Mouse (Mus musculus) kidney, embryonic 15.5 days (tissue): ENCODE data around the gene Nmrk1. TPM values are rescaled to one million over a fixed set of nuclear protein-coding genes. Genes with fewer than 3 reads are reported as not detected.
A peak's percentile ranks its signal among the peaks of the same experiment; 100 is the strongest.

Experiments
- ATAC-seq: fragments of 200-750 bp; cut with Nextera tagmentation; replicated peaks from 2 replicates; pipeline ENCODE4 v1.8.0; 2017; ENCODE audit warnings: moderate TSS enrichment; ENCODE audit not compliant: low FRiP score
- H3K27ac ChIP-seq: fragments of 300-500 bp; sonication (generic); 2 replicates; pipeline ENCODE4 v1.5.1; 2015; ENCODE audit warnings: mild to moderate bottlenecking, inconsistent platforms
- H3K27me3 ChIP-seq: fragments of 300-500 bp; sonication (generic); 2 replicates; pipeline ENCODE4 v1.6.1; 2015; ENCODE audit warnings: inconsistent platforms
- H3K36me3 ChIP-seq: fragments of 300-500 bp; sonication (generic); 2 replicates; pipeline ENCODE4 v1.6.1; 2015; ENCODE audit warnings: inconsistent platforms
- H3K4me1 ChIP-seq: fragments of 300-500 bp; sonication (generic); 2 replicates; pipeline ENCODE4 v1.6.1; 2015; ENCODE audit warnings: inconsistent platforms
- H3K4me2 ChIP-seq: fragments of 300-500 bp; sonication (generic); 2 replicates; pipeline ENCODE4 v1.6.1; 2015; ENCODE audit warnings: moderate library complexity, mild to moderate bottlenecking, inconsistent platforms
- H3K4me3 ChIP-seq: fragments of 300-500 bp; sonication (generic); replicated peaks from 2 replicates; pipeline ENCODE4 v1.5.1; 2015; ENCODE audit warnings: mild to moderate bottlenecking, inconsistent platforms
- H3K9ac ChIP-seq: fragments of 300-500 bp; sonication (generic); 2 replicates; pipeline ENCODE4 v1.6.1; 2015; ENCODE audit warnings: mild to moderate bottlenecking, inconsistent platforms
- H3K9me3 ChIP-seq: fragments of 300-500 bp; sonication (generic); replicated peaks from 2 replicates; pipeline ENCODE4 v1.6.1; 2016; ENCODE audit warnings: inconsistent platforms
- WGBS: fragments of 180-500 bp; shearing (Covaris S2); methylation state at CpG from one replicate; pipeline ENCODE4 v1.1.7; 2015; ENCODE audit warnings: mixed read lengths; 5-methylcytosine and 5-hydroxymethylcytosine counted together
- polyA plus RNA-seq: library from polyadenylated mRNA; unstranded; fragments of >200 nt; fragmentation: Nextera tagmentation; extraction: Ambion mirVana; gene quantifications from 2 replicates; pipeline ENCODE4 v1.2.1, GENCODE M21; 2015

Nmrk1 gene
- polyA plus RNA-seq, 1 experiment from 2014 or later, result 24.7 TPM

GRCm38 (mm10) chr19:18687556-18687955, 55.8 kb downstream of the Nmrk1 start:
- no peaks in the 10 kb centered on the region for H3K4me1 ChIP-seq
- H3K9ac ChIP-seq, result no peak overlapping the region
- peaks cover 12% of the 10 kb centered on the region for H3K36me3 ChIP-seq
- no peaks in the 10 kb centered on the region for H3K9me3 ChIP-seq
- ATAC-seq, result peak; percentile 56; the same call in 1 of the 2 replicates
- H3K4me2 ChIP-seq, result no peak overlapping the region
- H3K27ac ChIP-seq, result no peak overlapping the region
- WGBS, result 75% methylated on average over 3 of the region's 3 CpGs
- H3K27me3 ChIP-seq, result no peaks in the 10 kb centered on the region
- no peak overlapping the region for H3K4me3 ChIP-seq

- peaks cover 40% of the 10 kb centered on the region for H3K36me3 ChIP-seq
- no peaks in the 10 kb centered on the region for H3K4me1 ChIP-seq
- no peak overlapping the region for H3K4me2 ChIP-seq
- no peaks in the 10 kb centered on the region for H3K27me3 ChIP-seq
- no peak for ATAC-seq
- H3K27ac ChIP-seq, result no peak overlapping the region
- H3K9me3 ChIP-seq, result no peaks in the 10 kb centered on the region
- no peak overlapping the region for H3K4me3 ChIP-seq
- WGBS, result 92% methylated on average over 3 of the region's 3 CpGs
- no peak overlapping the region for H3K9ac ChIP-seq
These were observed 60.4 kb downstream of the Nmrk1 start for GRCm38 (mm10) chr19:18692176-18692575.

GRCm38 (mm10) chr19:18692768-18693167, 61.0 kb downstream of the Nmrk1 start:
- Histone ChIP-seq H3K4me2 (no peak overlapping the region), H3K9me3 (no peaks in the 10 kb centered on the region), H3K27me3 (no peaks in the 10 kb centered on the region), H3K36me3 (peaks cover 44% of the 10 kb centered on the region), H3K9ac (no peak overlapping the region), H3K27ac (no peak overlapping the region), H3K4me1 (no peaks in the 10 kb centered on the region), H3K4me3 (no peak overlapping the region)
- no peak for ATAC-seq
- WGBS, result 85% methylated on average over 2 of the region's 2 CpGs

GRCm38 (mm10) chr19:18695116-18695515, 63.4 kb downstream of the Nmrk1 start:
- H3K4me2 ChIP-seq, result no peak overlapping the region
- no peak for ATAC-seq

GRCm38 (mm10) chr19:18695552-18695951, 63.8 kb downstream of the Nmrk1 start:
- Histone ChIP-seq H3K4me2 (no peak overlapping the region), H3K4me3 (no peak overlapping the region), H3K27ac (no peak overlapping the region), H3K36me3 (peaks cover 57% of the 10 kb centered on the region), H3K27me3 (no peaks in the 10 kb centered on the region), H3K9me3 (no peaks in the 10 kb centered on the region), H3K4me1 (no peaks in the 10 kb centered on the region), H3K9ac (no peak overlapping the region)
- 83% methylated on average over 1 of the region's 1 CpGs for WGBS
- no peak for ATAC-seq

More at GRCm38 (mm10) chr19:18695116-18695515, 63.4 kb downstream of the Nmrk1 start:
- 95% methylated on average over 3 of the region's 3 CpGs for WGBS
- Histone ChIP-seq H3K27ac (no peak overlapping the region), H3K36me3 (peaks cover 54% of the 10 kb centered on the region), H3K9ac (no peak overlapping the region), H3K27me3 (no peaks in the 10 kb centered on the region), H3K4me1 (no peaks in the 10 kb centered on the region), H3K4me3 (no peak overlapping the region), H3K9me3 (no peaks in the 10 kb centered on the region)

Other genes with a start within 250 kb of the Nmrk1 start
- 114 TPM in 2 replicates for gene Ostf1, start 127 bp upstream of the Nmrk1 start, polyA plus RNA-seq
- 32.8 and 35.2 TPM in 2 replicates for gene Carnmt1, start 38.8 kb downstream of the Nmrk1 start, polyA plus RNA-seq
- 34.6 and 38.9 TPM in 2 replicates for gene D030056L22Rik, start 81.2 kb downstream of the Nmrk1 start, polyA plus RNA-seq
- gene Trpm6, start 118.0 kb downstream of the Nmrk1 start, polyA plus RNA-seq, result 0.57 and 0.82 TPM in 2 replicates